Mouse (Mus musculus) forelimb bud, embryonic 11.5 days (tissue): ENCODE measurements at regions not wholly inside any gene's neighbourhood (a gene's known extent, or its start where the extent isn't known, plus 50 kb on each side); places are given as distances from the start of the nearest gene placed in this dataset.

Source experiments
- DNase-seq: peaks from one replicate; pipeline ENCODE4 v3.0.0-alpha.2; 2012; ENCODE audit warnings: low read depth, low spot score

DNA sequence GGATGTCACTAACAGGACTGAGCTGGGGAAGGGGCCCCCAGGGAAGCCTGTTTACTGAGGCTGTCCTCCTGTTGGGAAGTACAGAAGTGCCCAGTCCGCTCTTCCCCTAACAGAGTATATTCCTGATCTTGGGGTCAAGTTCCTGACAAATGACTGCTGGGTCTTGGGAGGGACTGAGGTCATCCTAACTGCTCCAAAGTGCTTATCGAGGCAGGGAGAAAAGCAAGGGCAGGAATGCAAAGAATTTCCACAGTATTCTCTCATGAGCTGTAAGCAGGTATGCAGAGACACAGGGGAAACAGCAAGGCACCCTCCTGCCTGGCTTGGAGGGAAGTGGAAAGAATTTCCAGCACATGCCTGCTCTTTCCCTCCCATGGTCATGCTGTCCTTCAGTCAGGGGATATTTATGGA, 107.9 kb downstream of the Oma1 start:
- peak; percentile 27 for DNase-seq

DNA sequence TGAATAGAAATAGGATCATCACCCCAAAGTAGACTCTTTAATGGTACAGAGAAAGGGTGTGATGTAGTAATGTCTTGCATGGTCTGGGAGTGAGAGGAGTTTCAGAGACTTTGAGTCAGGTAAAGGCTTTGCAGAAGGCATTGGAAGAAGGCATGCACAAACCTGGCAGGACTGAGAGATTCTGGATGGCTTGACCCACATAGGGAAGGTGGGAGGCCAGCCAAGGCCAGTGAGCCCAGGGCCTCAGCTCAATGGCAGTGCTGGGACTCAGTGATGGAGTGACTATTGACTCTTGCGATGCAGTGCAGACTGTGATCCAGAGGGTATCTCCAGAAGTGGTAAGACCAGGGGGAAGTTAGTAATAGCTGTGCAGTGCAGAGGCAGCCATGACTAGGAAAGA, 127.8 kb downstream of the Oma1 start:
- no peak for DNase-seq

DNA sequence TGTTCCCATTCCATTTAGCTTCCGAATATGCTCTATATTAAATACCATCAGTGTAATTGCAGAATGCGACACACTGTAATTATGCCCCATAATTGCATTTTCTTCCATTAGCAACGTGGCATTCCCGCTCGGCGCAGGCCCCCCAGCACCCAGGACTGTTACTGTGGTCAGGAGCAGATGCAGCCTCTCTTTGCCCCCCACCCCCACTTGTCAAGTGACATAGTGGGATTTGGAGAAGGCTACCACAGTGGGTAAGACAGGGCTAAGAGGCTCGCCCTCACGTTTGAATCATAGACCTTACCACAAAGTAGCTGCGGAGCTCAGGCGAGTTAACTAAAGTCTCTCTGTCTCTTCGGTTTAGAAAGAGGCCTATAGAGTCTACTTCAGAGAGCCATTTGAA, 128.3 kb downstream of the Oma1 start:
- DNase-seq: no peak

DNA sequence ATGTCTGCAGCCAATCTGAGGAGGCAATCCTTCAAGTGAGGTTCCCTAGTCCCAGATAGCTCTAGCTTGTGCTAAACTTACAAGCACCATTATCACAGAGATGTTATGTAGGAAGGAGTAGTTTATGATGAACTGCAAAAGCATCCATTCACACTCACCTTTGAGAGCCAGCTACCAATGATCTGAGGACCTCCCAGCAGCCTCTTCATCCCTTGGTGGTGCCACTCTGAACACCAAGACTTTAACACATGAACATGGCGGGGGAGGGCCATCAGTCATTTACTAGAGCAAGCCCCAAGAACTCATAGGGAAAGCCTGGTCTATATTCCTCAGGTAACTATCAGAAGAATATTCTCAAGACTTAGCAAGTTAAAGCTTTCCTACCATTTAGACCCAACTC, 135.7 kb downstream of the Oma1 start:
- DNase-seq: no peak

DNA sequence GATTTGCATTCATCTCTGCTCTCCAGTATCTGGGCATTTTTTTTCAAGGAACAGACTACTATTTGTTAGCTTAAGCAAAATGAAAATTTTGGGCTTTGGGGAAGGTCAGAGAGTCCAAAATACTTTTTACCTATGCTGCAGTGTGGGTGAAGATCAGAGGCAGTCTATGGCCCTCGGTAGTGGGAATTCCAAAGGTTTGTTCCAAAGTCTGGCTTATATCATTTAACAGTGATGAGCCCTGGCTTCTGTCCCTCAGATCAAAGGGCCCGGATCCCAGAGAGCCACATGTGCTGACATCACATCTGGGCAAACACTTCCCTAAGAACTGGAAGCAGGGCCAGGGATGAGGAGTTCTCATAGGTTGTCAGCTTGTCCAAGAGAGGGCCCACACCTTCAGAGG, 136.5 kb downstream of the Oma1 start:
- DNase-seq: no peak

DNA sequence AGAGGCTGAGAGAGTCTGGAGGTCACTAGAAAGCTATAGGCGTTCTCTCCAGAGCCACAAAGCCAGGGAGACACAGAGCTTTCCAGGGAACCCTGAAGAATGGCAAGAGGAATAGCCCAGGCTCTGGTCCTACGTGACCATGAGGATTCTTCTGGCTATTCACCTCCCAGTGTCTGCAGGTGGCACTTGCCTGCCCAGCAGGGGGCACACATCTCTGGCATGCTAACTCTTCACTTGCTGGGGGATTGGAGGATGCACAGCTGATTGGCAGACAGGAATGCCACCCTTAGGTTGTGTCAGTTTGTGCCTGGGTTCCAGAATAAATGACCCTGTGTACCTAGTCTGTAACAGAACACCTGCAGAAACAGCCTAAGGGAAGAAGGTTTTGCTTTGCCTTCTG, 141.8 kb downstream of the Oma1 start:
- no peak for DNase-seq

DNA sequence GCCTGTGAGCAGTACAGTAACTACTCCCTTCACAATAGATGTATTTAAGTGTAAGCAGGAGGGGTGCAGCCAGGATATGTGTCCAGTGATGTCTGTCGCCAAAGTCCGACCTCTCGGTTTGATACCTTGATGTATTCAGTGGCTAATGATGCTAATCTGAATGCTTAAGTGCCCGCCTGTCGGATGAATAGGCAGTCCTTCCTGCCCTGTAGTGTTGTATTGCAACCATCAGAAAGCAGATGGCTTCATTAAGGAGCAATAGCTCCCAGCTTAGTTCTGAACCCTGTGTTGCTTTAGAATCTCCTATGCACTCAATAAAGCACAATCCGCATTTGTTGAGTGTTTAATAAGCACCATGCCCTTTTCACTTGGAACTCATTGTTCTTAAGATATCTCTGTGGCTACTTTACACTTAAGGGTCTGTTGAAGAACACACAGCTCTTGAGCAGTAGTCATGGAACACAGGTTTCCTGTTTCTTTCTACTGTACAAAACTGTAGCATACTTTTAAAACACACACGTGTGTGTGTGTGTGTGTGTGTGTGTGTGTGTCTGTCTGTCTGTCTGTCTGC, 152.5 kb downstream of the Oma1 start:
- no peak for DNase-seq

DNA sequence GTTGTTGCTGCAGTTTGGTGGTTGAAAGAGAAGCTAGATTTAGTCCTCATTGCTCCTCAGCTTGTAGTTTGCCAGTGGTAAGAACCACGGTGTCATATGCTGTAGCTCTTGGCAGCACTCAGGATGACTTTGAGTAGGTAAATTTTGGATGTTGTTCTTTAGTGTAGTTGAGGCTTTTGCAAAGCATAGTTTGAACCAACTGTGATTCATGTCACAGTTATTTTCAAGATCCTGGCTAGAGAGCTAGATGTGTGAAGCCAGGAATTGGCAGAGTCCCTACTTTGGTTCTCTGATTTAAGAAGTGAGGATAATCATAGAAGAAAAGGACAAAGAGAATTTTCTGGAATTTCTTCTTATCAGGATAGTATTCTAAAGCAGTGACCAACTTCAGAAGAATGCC, 143.6 kb upstream of the Dab1 start:
- DNase-seq: no peak

DNA sequence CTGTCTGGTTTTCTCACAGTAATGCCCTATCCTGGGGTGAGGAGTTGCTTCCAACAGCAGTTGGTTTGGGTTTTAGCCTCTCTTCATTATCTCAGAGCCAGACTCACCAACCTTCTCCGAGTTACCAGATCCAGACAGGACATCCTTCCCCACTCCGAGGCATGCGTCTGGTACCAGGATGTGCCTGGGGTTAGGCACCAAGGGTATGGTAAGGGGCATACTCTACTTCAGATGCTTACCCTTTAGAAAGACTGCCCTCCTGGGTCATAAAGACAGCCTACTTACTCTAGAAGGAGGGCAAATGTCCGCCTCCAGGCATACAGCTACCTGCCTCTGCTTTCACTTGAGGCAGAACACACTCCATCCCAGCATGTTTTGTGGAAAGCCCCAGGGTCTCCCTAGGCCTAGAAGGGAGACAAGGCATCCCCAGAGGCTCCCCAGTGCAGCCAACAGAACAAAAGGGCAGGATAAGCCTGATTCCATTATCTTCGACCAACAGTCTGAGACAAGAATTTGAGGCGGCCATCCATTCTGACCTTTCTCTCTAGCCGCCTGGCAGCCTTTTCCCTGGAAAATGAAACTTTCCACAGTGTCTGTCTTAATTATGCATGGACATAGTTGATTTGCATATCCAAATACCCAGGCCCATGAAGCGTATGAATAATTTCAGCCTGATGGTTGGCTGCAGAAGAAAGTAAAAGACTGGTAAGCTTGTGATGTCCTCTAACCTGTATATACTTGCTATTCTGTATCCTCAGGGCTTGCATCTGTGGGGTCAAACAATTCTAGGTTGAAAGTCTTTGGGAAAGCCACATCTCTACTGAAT, 132.8 kb upstream of the Dab1 start:
- DNase-seq: no peak

DNA sequence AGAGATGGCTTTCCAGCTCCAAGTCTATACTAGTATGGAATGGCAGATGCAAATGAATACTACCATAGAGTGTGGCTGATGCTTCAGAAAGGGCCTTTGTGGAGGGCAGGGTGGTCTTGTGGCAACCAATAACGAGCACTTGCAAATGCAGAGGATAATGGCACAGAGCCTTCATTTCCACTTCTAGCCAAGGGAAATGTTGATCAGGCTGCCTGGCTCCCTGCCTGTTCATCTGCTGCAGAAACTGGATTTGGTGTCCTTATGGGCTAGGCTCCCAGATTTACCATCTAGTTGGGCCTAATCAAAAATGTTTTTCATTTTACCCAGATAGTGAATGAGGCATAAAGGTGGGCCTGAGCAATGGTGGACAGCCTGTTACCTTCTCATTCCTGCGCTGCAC, 110.7 kb upstream of the Dab1 start:
- DNase-seq: no peak

DNA sequence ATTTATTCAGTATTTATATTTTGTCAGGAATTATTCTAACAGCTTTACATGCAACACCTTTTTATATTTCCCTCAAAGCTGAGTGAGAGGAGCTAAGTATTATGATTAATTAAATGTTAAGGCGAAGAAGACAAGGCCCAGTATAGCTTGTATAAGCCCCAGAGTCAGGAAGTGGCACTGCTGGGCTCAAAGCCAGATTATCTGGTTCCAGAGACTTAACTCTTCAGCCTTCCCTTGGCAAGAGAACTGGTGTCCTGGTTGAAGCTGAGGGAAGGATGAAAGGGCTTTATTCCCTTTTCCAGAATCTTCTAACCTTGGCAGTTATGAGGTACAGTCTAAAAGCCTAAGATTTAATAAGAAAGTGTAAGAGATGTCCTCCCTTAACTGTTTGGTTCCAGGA, 106.3 kb upstream of the Dab1 start:
- DNase-seq: no peak

DNA sequence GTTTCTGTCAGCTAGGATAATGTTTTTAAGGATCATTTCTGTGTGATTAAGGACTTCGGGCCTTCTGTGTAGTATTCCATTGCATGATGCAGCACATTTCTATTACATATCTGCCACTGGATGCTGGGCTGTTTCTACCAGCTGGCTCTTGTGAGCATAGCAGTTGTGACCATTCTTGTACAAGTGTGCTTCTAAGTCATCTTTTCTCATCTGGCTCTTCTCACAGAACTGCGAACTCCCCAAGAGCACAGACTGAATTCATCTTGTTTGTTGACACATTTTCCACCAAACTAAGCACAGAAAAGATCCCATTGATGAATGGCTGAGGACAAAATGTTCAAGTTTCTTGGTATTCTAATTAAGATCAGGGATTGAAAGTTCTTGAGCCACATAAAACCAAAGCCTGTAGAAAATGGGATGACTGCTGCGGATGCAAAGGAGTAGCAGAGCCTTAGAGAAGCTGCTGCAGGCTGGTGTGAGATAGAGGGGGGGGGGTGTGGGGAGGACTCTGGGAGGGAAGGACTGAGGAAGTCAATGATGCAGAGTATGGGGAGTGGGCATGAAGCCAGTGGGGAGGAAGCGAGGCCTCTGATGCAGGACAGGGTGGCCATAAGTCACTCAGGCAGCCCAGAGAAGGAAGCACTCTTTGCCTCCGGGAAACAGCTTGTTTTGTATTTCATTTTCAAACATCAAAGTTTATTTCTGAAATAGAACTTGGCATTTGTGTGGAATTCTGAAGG, 97.1 kb upstream of the Dab1 start:
- no peak for DNase-seq

DNA sequence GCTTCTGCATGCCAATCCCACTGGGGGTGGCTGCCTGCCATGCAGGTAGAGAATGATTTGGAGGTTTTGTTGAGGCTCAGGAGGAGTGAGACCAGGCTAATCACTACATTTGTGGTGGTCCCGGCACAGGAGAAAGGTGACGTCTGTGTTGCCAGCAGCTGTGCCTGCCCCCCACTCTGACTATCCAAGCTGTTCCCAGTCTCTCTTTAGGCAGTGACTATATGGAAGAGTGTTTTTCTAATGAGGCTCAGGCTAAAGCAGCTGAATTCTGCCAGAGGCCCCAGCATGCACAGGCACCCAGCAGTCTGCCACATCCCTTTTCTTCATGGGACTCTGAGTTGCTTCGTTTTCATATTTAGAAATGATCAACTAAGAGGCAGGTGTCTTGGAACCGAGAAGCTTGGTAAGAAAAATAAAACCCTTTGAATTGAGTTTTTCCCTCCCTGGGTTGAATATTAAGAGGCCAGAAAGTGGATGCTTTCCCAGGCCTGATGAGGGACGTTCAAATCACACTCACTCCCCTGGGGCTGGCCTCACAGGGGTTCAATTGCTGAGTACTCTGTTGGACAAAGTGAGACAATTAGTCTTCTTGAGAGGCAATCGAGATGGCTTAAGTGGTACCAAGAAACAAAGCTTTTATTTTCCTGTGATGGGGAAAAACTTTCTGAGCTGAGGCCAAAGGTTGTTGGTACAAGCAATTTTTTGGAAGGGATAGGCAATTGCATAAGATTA, 82.5 kb upstream of the Dab1 start:
- DNase-seq: no peak

DNA sequence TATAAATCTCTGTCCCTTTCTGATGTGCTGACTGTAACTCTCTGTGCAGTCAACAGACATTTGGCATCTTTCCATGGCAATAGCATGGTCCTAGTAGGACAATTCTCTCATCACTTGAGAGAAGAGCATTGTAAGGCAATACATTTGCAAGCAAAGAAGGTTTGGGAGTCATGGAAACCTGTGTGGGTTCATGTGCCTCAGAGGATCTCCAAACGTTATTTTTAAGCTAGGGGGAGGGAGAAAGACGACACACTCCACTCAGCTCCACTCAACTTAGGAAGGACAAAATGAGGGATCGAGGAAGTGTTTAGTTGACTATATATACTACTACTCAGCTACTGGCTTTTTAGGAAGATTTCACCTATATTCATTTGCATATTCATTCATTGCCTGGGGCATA, 78.2 kb upstream of the Dab1 start:
- no peak for DNase-seq

DNA sequence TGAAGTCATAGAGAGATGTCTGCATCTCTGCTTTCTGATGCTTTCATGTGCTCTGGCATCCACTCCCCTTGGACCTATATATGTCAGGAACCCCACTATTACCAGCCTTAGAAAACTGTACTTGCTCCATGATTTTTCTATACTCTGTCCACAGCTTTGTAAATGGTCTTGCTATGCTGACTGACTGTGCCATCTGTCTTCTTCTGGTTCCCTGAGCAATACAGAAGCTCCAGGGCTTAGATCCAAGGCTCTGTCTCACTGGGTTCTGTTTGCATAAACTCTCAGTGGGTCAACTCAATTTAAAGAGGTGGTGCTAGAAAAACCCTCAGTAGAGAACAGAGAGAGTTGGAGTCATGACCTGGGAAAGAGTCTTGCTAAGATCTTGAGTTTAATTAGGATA, 71.9 kb upstream of the Dab1 start:
- DNase-seq: no peak

DNA sequence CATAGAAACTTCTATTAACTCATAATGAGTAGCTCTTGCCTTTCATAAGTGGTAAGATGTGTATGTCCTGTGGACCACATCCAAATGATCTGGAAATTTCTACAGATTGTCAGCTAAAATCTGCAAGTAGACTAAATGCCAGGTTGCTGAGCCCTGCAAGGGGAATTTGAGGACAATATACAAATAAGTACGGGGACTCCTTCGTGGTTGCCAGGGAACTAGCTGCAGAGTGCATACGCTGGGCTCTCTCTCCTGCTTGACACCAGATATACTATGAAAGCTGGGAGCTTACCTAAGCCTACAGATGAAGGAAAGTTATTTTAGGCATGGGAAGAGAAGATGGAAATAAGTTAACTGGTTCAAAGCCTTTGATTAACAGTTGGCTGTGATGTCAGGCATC, 66.7 kb upstream of the Dab1 start:
- no peak for DNase-seq

DNA sequence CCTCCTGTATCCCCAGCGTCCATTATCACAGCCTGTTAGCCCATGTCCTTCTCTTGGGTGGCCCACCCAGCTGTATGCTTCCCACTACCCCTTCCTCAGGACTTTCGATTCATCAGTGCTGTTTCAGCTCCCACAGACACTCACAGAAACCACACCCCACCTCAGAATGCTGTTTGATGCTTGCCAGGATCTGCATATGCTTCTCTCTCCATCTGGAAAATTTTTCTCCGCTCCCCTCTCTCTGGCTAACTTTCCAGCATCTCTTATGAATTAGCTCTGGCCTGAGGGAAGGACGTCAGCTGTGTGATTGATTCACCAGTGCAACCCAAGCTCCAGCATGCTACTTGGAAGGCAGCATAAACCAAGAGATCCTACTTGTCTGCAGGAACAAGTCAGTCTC, 66.0 kb upstream of the Dab1 start:
- DNase-seq: no peak

DNA sequence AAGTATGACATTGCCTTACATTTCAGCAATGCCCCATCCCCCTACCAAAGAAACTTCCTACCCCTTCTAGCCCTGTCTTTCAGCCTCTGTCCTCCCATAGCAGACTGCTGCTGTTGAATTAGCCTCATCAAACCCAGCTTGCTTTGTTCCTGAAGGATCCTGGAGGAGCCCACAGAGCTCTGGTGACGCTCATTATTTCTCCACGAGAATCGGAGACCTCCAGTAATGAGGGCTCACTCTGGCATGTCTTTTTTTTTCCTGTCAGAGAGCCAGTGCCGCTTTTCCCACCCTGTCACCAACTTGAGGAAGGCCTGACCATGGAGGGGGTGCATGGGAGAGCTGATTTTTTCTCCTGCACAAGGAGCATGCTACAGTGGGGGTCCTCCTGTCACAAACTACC, 64.6 kb upstream of the Dab1 start:
- DNase-seq: no peak
